Mouse (Mus musculus): ENCODE results near the gene Lingo1.

- TF ChIP-seq GATA1 (IDR thresholded peaks at IDR 0.05; ENCODE audit: low read length) (no peak), TAL1 (IDR thresholded peaks at IDR 0.05; ENCODE audit: low read length) (no peak)
These were observed 161.7 kb downstream of the Lingo1 start for GRCm38 (mm10) chr9:56634406-56635120.

Data from erythroblast, embryonic 14.5 days (primary cell).